Mouse (Mus musculus) gastrocnemius, postnatal 14 days (tissue): Measurements from ENCODE around the gene Fbp1. TPM values are rescaled to one million over a fixed set of nuclear protein-coding genes. Genes with fewer than 3 reads are reported as not detected.
"Not testable (repeated sequence)": the region's sequence is repeated elsewhere in the genome, so short reads cannot be mapped to it uniquely, and the experiment has no call there.

Experiments used
- DNase-seq: peaks from one replicate; pipeline ENCODE4 v3.0.0; 2021; ENCODE audit warnings: mixed read lengths
- intact Hi-C: fragments of 180-260 bp; cut with DNase I; formaldehyde crosslinking; loops from one replicate; pipeline ENCODE4 v1.15.1; 2025; ENCODE audit warnings: low total_unique reads
- long read RNA-seq, 2 experiments: library from polyadenylated mRNA; stranded (forward); transcript quantifications; one replicate each; pipeline ENCODE4 v2.0.0; 2021
- total RNA-seq, 2 experiments: library from RNA; stranded (reverse); gene quantifications; 2 replicates each; pipeline ENCODE4 v1.2.3; 2021

Fbp1 gene
- total RNA-seq, result not detected
- long read RNA-seq, experiment 1, result 0 reads
- long read RNA-seq, experiment 2, result 0 reads

- intact Hi-C loops, result no loop called here
- no peak for DNase-seq
Measured at GRCm38 (mm10) chr13:62887712-62888441, at the start of gene Fbp1. Gene Fbp1, minus strand, starts transcription at chr13:62888282.

- no peak for DNase-seq
- intact Hi-C loops, result no loop called here
Measured at GRCm38 (mm10) chr13:62932452-62932851, 44.4 kb upstream of the Fbp1 start.

GRCm38 (mm10) chr13:62929766-62930389, 41.8 kb upstream of the Fbp1 start:
- intact Hi-C loops, result loop anchor here (10.0 kb wide), 1 partner anchor 115 kb away; no protein-coding TSS in a partner anchor
- peak; percentile 13 for DNase-seq

- intact Hi-C loops, result loop anchor here (10.0 kb wide), 1 partner anchor 116 kb away; no protein-coding TSS in a partner anchor
- not testable (repeated sequence) for DNase-seq
Measured at GRCm38 (mm10) chr13:62929144-62929543, 41.1 kb upstream of the Fbp1 start.

- DNase-seq, result no peak
- intact Hi-C loops, result loop anchor here (10.0 kb wide), 1 partner anchor 117 kb away; no protein-coding TSS in a partner anchor
Measured at GRCm38 (mm10) chr13:62927470-62927869, 39.4 kb upstream of the Fbp1 start.

- intact Hi-C loops, result loop anchor here (10.0 kb wide), 1 partner anchor 118 kb away; no protein-coding TSS in a partner anchor
- peak; percentile 42 for DNase-seq
Measured at GRCm38 (mm10) chr13:62926479-62926878, 38.4 kb upstream of the Fbp1 start.

- no peak for DNase-seq
- intact Hi-C loops, result loop anchor here (10.0 kb wide), 1 partner anchor 122 kb away; no protein-coding TSS in a partner anchor
Measured at GRCm38 (mm10) chr13:62923182-62923581, 35.1 kb upstream of the Fbp1 start.

GRCm38 (mm10) chr13:62922645-62923044, 34.6 kb upstream of the Fbp1 start:
- intact Hi-C loops, result loop anchor here (10.0 kb wide), 1 partner anchor 122 kb away; no protein-coding TSS in a partner anchor
- DNase-seq, result no peak

- intact Hi-C loops, result loop anchor here (10.0 kb wide), 1 partner anchor 125 kb away; no protein-coding TSS in a partner anchor
- DNase-seq, result peak; percentile 77
Measured at GRCm38 (mm10) chr13:62919647-62920341, 31.7 kb upstream of the Fbp1 start.

GRCm38 (mm10) chr13:62917416-62918110, 29.5 kb upstream of the Fbp1 start:
- intact Hi-C loops, result no loop called here
- DNase-seq, result no peak

- intact Hi-C loops, result no loop called here
Measured at GRCm38 (mm10) chr13:62916675-62917074, 28.6 kb upstream of the Fbp1 start.

GRCm38 (mm10) chr13:62911575-62911974, 23.5 kb upstream of the Fbp1 start:
- intact Hi-C loops, result no loop called here
- no peak for DNase-seq

More at GRCm38 (mm10) chr13:62916675-62917074, 28.6 kb upstream of the Fbp1 start:
- DNase-seq, result no peak

GRCm38 (mm10) chr13:62910206-62910605, 22.1 kb upstream of the Fbp1 start:
- intact Hi-C loops, result no loop called here
- DNase-seq, result no peak

GRCm38 (mm10) chr13:62909776-62910175, 21.7 kb upstream of the Fbp1 start:
- no peak for DNase-seq
- intact Hi-C loops, result no loop called here

- intact Hi-C loops, result no loop called here
- DNase-seq, result no peak
Measured at GRCm38 (mm10) chr13:62908163-62908559, 20.1 kb upstream of the Fbp1 start.

GRCm38 (mm10) chr13:62907527-62908162, 19.6 kb upstream of the Fbp1 start:
- no peak for DNase-seq
- intact Hi-C loops, result no loop called here

- intact Hi-C loops, result no loop called here
- no peak for DNase-seq
Measured at GRCm38 (mm10) chr13:62901139-62901538, 13.1 kb upstream of the Fbp1 start.

- no peak for DNase-seq
Measured at GRCm38 (mm10) chr13:62897927-62898646, 10.0 kb upstream of the Fbp1 start.

More at GRCm38 (mm10) chr13:62897927-62898646, 10.0 kb upstream of the Fbp1 start:
- intact Hi-C loops, result no loop called here
